Mouse (Mus musculus): ENCODE measurements around the gene Slc35f6.

DNA sequence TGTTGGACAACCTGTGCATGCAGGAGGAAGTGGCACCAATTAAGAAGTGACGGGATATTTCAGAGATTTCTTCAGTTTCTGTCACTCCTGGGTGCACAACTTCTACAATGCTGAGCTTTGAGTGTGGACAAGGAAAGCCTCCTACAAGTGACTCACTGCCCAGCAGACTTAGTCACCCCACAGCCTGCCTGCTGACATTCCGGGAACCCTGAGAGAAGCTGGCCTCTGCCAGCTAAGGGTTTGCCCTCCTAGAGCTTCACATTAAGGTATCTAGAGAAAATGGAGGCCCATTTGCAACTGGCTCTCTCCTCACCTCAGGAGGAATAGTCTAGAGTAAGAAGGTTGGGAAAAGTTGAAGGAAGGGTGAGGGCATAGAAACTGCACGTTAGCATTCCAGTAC is 3.8 kb downstream of the Slc35f6 start:
- TF ChIP-seq CTCF (IDR thresholded peaks at IDR 0.05; ENCODE audit: extremely low read depth, insufficient read depth, low read length): no peak
- no peak for TF ChIP-seq POLR2A (IDR thresholded peaks at IDR 0.05; ENCODE audit: extremely low read depth, insufficient read depth, low read length)

Data from cortical plate, adult 2 months (tissue).